Mouse (Mus musculus) frontal cortex, postnatal 10 days (tissue): ENCODE measurements around the gene Ccdc158.

Experiments used
- DNase-seq, 2 experiments: peaks; one replicate each; pipeline ENCODE4 v3.0.0; 2022; ENCODE audit warnings: low spot score in 2 of 2, mixed read lengths in 1 of 2

Gene Ccdc158

DNA sequence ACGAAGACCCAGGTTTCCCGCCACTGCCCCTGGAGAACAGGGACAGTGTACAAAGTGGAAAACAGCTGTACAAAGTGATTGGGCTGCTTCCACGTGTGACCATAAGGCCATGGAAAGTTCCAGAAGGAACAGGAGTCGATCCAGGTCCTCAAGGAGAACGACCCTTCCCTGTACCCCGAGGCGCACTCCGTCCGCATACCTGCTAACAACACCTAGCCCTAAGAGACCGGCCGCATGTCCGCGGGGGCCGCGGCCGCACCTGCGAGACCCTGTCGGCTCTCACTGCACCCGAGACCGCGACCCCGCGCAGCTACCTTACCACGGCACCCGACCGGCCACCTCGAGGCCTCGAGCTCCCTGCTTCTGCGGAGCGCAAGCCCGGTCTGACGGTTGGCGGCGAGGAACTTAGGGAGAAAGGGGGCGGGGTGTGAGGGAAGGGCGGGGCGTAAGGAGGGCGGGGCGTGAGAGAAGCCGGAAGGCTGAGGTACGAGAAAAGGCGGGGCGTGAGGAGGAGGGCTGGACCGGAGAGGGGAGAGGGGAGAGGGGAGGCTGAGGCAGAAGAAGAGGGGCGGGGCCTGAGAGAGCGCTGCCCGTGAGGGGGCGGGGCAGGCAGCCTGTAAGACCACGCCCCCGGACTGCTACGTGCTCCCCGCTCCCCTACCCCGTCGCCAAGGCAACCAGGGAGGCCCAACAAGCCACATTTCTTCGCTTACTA lies at the start of gene Ccdc158:
Ccdc158 (minus strand) TSS at position 413 of the 715 bp plus-strand sequence.
- peak; percentile 43 to 72 for DNase-seq

DNA sequence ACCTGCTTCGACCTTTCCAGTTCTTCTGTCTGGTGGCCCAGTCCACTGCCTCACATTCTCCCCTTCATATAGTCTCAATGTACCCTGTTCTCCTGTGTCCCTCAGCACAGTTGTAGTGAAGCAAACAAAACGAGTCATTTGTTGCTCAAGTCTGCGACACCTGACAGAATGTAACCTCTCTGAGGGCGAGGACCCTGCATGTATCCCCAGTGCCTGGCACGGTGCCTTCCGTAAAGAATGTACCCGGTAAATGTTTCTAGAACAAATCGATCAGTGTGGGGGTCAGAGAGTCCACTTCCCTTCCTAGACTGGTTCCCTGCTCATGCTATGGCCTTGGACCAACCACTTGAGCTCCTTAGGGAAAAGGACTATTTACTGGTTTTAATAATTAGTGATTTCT lies 46.5 kb upstream of the Ccdc158 start:
- no peak for DNase-seq

DNA sequence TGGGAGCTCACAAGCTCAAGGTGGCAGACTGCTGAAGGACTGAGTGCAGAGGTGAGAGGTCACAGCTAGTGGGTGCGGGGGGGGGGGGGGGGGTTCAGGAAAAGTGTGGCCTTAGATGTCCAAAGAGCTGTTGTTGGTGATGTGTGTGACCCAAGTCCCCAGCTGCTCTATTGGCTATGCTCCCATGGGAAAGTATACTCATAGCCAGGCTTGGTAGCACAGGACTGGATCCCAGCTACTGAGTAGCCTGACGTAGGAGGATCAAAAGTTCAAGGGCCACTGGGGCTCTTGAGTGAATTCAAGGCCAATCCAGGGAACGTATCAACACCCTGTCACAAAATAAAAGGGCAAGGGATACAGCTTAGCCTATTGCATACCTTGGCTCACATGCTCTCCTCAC lies 43.8 kb upstream of the Ccdc158 start:
- no peak for DNase-seq

DNA sequence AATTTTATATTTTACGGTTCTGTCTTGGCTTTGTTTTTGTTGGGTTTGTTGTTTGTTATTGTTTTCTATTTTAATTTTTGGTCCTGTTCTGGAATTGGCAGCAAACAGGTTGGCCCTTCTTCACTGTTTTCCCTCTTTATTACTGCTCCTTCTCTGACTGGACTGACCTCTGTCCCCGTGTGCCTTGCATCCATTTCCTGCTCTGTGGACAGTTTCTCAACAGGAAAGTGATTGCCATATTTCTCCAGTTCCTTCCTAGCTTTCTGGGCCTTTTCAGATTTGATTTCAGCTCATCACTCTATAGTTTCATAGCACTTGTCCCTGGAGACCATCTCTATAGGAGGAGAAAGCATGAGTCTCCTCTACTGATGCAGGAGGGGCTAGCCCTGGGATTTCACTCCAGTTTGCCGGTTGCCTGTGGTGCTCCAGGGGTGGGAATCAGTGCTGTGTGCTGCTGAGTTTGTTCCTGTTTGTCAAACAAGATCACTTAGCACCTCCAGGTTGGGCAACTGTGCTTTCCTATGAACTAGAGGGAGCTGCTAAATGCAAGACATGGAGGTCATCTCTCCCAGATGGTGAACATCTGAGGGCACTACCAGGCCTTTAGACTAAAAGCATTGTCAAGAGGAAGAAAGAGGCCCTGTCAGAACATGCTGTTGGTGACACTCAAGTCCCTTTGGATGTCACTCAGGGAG lies 42.7 kb upstream of the Ccdc158 start:
- DNase-seq, result no peak

DNA sequence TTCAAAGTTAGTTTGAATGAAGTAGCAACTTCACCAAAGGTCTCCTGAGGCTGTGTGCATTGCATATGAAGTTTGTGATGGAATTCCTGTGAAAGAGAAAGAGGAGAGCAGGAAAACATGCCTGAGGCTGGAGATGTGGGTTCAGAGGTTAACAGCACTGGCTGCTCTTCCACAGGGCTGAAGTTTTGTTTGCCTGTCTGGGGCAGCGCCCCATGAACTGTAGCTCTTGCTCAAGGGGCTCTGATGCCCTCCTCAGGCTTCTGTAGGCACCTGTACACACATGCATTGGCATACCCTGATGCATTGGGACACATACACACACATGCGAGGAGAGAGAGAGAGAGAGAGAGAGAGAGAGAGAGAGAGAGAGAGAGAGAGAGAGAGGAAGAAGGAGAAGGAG lies 40.8 kb upstream of the Ccdc158 start:
- DNase-seq, result no peak

DNA sequence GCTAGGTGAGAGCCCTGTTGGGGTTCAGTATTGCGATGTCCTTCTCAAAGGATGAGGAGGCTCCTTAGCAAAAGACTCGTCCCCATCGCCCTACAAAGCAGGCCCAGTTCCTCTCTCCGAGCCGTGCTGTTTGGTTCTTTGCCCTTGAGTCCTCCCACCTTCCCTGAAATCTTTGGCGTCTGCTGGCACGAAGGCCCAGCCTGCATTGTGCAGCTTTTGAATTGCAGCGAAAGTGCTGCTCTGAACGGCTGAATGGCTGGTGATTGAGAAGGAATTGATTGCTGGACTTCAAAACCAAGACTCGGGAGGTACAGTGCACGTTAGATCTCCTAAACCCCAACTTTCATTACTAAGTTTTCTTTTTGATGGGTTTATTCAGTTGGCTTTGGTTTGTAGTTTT lies 40.2 kb upstream of the Ccdc158 start:
- no peak for DNase-seq

DNA sequence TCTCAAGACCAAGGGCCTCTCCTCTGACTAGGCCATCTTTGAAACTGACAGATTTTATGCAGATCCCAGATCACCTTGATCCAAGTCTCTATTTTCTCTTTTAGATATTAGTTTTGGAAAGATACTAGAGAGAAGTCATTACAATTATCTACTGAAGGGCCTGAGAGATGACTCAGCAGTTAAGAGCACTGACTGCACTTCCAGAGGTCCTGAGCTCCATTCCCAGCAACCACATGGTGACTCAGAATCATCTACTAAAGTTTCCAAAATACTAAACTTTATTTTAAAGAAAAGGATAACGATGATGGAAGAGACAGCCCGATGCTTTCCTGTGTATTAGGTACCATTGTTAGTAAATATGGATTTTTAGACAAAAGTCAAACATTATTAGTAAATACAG lies 39.8 kb upstream of the Ccdc158 start:
- DNase-seq, result no peak

DNA sequence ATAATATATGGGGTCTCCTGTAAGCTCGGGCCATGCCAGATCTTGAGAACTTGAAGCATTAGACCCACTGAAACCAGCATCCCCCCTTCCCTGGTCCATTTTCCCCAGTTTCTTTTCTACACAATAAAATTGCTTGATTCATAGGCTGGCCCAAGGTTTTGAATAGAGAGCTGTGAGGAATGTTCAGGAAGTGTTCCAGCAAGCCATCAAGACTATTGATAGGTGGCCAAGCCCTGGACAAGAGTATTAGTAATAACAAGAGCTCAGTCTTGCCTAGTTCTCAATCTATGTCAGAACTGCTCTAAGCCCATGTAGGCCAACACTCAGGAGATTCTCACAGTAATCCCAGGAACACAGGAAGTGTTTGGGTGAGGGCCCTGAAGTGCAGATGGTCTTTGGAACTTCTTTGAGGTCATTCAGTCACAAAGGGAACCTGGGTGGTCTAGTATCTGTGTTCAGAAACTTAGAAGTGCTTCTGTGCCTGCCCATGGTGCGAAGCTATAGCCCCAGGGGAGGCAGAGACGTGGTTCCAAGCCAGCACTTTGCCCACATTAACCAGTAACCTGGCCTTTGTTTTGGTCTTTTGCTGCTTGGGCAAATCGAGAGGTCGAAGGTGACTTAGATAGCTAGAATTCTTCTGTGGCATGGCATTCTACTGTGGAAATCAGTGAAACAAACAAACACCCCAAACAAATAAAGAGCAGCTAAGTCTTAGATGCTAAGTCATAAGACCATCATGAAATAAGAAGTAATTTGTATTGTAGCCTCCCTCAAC lies 37.7 kb upstream of the Ccdc158 start:
- no peak for DNase-seq

DNA sequence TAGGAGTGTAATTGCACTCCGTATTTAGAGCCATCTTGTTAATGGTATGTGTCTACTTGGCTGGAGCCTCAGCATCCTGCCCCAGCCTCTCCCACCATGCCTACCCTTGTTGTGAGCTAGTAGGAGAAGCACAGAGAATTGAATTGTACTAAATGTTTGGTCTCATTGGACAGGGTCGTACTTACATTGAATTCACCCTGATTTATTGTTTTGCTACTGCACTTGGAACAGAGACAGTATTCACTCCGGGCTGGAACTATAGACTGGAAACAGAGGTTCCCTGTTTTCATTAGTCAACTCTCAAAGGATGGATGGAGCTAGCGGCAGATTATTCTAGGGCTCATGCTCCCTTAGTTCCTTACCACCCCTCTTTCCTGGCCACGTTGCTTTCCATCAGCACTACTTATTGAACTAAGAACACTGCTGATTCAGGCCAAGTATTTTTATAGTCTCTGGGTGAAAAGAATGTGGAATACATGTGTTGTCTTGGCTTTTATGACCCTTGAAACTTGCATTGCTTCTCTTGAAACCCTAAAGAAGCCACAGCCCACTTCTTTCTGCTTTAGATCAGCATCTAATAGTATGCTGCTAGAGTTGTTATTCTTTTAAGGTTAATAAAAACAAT lies 36.7 kb upstream of the Ccdc158 start:
- no peak for DNase-seq

DNA sequence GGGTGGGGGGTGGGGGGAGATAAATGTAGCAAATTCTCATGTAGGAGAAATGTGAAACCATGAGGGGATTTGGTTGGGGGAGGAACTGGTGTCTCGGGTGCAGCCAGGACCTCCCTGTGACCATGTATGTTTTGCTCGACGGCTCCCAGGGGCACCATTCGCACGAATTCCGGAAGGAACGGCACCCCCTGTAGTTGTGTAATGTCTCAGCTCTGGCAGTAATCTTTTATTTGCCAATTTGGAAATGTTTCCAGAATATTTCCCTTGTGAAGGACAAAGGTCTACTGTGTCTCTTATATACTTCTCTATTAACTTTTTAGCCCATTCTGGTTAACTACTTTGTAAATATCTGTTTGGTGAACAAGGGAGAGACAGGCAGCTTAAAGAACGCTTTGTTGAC lies 35.7 kb upstream of the Ccdc158 start:
- DNase-seq, result no peak

DNA sequence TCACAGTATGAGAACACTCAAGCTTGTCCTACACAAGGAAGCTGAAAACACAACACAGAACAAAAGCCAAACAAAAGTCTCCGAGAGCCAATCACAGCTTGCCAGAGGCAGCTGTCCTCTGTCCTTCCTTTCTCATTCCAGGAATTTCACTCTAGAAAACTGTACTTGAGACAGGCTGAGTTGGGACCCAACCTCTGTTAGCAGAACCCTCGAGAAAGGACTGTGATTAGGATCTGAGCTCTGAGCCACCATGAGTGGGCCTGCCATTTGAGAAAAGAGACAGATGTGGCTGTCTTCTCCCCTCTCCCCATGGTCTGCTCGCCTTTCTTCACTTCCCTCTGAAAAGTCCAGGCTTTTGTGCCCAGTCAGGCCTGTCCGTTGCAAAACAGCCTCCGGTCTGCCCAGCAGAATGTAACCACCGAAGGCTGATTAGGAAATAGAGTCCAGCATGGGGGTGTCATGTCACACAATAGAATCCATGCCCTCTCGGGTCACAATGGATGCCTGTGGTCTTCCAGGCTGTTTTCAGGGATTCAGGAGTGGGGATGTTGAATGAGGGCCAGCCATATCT lies 32.9 kb upstream of the Ccdc158 start:
- no peak for DNase-seq

DNA sequence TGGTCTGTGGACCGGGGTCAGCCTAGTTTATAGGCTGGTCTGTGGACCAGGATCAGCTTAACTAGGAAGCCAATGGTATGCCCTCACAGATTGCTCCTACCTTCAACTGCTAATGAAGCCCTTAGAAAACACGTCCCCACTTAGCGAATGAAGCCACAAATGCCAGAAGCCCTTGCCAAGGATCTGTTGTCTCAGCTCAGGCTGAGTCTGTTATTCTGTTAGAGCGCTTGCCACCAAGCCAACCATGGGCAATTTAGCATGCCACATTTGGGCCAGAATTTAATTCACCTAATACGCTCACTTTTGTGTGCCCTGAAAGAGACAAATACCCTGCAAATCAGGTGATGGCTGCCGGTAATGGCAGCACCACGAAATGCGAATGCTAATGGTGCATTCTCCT lies 28.6 kb upstream of the Ccdc158 start:
- no peak for DNase-seq

DNA sequence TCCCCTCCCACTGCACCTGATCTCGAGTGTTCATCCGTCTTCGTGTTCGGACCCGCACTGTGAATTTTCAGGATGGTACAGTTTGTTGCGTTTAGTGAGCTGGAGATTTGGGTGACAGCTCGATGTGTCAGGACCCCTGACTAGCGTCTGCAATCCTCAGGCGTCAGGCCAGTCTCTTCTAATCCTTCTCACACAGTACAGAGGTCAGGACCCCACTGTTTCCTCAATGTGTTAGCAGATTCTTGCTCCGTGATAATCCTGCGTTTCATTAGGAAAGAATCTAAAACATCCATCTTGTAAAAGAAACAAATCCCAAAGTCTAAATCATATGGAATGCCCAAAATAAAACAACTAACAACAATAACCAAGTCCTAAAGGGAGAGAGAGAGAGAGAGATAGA lies 26.7 kb upstream of the Ccdc158 start:
- DNase-seq, result no peak

DNA sequence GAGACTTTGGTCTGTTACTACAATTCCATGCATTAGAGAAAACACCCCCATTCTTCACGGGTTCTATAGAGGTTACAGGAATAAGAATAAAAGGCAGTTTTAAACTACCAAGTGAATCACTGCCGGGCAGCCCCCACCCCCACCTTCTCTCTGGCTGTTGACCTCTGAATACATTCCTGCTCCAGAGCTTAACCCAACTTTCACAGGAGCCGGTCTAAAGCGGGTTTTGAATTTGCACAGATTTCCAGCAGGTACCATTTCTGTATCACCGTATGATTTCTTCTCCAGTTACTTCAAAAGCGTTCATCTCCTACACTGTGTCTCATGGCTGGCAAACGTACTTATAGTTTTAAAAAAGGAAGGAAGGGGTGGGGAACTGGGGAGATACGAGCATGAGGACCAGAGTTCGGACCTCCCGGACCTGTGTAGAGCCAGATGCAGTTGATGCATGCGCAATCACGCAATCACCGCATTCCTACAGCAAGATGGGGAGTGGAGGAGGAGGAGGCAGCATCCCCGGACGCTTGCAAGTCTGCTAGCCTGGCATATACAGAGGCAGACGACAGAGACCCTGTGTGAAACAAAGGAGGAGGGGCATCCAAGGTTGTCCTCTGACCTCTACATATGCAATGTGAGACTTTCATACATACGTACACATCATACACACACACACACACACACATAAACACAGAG lies 23.9 kb upstream of the Ccdc158 start:
- DNase-seq, result no peak

DNA sequence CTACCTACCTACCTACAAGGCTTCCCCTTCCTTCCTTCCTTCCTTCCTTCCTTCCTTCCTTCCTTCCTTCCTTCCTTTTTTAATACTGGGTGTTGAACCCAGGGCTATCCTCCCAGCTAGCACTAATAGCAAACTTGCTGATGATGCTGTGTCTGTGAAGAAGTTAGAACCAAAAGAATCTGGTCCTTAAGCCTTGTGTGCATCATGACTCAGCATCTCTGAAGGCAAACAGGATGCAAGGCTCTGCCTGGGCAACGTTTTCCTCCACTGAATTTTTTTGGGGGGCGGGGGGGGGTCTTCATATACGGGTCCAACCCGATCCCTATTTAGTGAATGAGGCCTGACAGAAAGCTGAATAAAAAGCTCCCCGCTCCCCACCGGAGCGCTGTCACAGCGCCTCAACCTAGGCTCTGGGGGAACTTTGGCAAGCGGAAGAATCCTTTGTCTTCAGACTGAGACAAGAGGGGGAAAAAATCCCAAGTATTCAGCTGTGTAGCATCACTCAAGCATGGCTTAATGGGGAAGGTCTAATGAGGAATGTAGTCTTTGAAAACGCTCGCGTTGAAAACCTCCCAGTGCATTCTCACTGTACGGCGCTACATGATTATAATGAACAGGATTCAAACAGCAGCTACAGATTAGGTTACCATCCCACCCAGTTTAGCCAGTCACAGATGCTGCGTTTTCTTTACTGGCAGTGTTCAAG lies 23.2 kb upstream of the Ccdc158 start:
- DNase-seq, result no peak

DNA sequence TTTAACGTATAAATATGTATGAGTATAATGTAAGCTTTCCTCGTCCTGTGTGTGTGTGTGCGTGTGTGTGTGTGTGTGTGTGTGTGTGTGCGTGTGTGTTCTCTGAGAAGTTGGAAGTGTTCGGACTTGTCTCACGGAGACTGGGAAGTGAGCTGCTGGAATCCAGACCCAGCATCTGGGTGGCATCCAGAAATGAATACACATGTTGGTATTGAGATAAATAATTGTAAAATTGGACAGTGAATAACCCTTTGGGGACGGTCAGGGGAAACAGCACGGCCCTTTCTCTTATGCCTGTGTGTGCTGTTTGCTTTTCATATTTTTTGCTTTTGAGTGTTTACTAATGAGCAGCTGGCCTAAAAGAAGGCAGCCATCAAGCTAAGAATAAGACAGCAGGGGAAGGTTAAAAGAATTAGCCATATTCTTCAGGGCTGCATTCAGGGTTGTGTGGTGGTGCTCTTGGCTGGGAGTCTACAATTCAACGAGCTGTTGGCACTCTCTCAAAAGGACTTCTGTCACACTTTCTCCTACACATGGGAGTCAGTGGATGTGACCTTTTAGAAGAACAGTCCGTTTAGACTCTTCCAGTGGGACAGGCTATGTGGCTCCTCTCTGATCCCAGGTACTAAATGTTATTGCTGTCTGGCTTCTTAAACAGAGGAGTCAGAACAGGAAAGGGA lies 19.4 kb upstream of the Ccdc158 start:
- no peak for DNase-seq

DNA sequence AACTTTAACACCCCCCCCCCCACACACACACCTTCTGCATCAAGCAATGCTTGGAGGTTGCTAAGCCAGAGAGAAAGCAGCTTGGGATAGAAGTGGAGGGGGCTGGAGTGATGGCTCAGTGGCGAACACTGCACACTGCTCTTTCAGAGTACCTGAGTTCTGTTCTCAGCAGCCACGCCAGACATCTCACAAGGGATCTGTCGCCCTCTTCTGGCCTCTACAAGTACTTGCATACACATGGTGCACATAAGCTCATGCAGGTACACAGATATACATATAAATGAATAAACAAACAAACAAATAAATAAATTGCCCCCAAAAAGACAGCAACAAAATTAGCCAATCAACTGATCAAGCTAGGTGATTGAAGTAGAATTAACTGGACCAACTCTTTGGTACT lies 18.7 kb upstream of the Ccdc158 start:
- no peak for DNase-seq

DNA sequence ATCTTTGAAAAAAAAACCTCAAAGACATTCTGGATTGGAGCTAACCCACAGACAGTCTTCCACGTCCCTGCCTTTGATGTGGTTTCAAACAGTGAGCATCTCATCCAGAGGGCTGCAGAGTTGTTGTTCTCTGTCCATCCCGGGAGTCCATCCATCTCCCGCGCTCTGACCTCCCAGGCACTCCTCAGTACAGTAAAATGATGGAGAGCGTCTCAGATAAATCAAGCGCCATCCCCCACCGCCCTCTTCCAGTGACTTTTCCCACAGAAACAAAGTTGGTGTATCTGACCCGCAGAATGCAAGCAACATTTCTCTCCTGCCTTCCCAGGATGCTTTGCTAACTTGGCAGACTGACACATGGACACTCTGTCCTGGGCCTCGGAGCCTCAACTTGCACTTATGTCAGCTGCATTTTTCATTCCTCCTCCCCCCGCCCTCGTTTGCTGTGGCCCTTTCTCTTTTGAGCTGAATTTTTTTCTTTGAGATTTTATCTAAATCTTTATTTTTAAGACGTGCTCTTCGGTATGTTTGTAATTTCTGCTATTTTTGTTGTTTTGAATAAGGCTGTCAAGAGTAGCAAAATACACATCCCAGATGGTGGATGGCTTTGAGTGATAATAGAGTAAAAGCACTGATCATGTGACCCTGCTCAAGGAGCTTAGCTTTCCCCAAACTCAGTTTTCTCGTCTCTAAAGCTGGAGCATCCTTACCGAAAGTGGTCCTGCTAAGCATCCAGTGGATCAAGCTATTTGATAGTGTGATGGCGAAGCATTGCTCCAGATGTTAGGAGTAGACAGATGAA lies 17.3 kb upstream of the Ccdc158 start:
- DNase-seq, result no peak

DNA sequence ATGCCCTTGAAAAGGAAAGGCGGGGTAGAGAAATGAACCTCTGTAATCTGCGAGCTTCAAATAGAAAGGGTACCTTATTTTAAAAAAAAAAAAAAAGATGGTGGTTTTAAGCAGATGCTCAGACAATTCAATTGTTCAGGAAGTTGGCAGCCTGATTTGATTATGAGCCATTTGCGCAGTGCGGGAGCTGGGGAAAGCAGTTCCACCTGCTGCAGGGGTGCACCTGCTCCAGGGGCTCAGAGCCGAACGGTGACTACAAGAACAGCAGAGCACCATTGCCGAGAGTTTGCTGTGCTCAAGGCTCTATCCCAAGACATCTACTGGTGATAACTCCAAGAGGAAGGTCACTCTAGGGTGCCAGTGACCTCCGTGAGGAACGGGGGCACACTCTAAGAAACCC lies 13.5 kb upstream of the Ccdc158 start:
- DNase-seq, result no peak
